Mouse (Mus musculus) layer of hippocampus, postnatal 10 days (tissue): ENCODE measurements around the gene Rundc3a. TPM values are rescaled to one million over a fixed set of nuclear protein-coding genes. Genes with fewer than 3 reads are reported as not detected.
A peak's percentile ranks its signal among the peaks of the same experiment; 100 is the strongest.
"Not testable (repeated sequence)": the region's sequence is repeated elsewhere in the genome, so short reads cannot be mapped to it uniquely, and the experiment has no call there.

Source experiments
- DNase-seq, 2 experiments: peaks; one replicate each; pipeline ENCODE4 v3.0.0; 2021; ENCODE audit warnings: low spot score in 2 of 2
- total RNA-seq, 2 experiments: library from RNA; stranded (reverse); gene quantifications; 2 replicates each; pipeline ENCODE4 v1.2.3; 2021

Rundc3a gene
- total RNA-seq, 2 experiments from 2014 or later: 356 to 431 TPM

DNA sequence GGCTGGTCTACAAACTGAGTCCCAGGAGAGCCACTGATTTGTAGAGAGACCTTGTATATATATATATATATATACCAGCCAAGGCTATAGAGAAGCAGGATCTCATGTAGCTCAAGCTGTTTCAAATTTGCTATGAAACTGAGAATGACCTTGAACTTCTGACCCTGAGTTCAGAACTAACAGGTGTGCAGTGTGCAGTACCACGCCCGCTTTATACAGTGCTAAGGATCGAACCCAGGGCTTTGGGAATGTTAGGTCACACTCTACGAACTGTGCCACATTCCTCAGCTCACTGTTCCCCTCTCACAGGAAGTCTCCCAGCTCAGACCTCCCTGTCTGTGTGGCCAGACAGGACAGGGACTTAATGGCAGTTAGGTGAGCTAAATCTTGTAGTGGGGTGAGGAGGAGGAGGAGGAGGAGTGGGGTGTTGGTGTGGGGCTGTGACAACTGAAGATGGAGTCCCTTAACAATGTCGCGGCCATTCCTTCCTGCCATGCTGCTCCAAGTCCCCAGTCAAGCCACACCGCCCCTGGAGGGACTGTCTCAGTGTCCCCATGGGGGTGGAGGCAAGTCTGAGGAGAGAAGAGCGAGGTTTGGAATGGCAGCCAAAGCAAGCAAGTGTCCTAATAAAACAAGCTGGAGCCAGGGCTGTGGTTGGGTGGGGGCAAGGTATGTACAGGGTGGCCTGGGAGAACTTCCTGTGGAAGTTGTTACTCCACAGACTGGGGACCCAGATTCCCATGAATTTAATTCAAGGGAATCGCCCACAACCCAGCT, 25.5 kb upstream of the Rundc3a start:
- no peak for DNase-seq

DNA sequence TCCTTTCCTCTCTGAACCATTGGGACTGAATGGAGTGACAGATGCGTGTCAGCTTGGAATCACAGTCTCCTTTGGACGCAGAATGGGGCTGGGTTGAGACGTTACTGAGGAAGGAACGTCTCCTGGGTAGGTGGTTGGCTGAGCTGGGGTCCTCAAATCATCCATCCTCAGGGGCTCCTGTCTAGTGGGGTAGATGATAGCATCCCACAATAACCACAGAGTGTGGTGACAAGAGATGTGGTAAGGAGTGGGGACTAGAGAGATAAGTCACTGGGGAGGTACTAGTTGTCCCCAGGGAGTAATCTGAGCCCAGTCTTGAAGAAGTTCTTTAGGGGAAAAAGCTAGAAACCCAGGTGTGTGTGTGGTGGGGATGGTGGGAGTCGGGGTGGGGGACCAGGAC, 24.9 kb upstream of the Rundc3a start:
- DNase-seq: no peak

DNA sequence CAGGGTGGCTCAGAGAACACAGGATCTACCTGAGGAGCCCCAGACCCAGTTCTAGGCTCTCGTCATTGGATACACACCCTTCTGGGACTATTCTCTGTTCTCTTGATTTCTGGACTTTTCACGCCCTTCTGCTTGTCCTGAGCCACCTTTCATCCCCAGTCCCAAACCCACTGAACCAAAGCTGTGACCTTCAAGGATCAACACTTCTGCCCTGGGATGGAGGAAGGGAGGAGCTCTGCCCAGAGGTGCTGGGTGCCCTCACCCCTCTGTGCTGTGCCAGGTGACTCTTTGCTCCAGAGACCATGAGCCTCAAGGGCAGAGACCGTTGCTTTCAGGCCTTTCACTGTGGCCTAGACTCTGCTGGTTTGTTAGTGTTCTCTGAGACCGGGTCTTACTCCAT, 23.9 kb upstream of the Rundc3a start:
- DNase-seq: no peak

DNA sequence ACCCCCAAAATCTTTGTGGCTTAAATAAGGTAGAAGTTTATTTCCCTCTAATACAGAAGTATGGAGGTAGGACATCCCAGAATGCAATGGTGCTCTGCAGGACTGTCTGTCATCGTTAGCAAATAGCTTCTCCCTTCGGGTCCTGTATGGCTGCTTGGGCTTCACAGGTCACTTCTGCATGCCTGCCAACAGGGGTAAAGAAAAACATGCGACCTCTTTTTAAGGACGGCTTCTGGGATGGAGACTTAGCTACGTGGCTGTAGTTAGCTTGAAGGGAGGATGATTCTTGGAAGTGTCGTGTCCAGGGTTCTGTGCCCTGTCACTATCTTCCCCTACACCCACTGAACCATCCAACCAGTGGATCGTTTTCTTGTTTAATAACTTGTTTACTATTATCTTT, 22.9 kb upstream of the Rundc3a start:
- no peak for DNase-seq

DNA sequence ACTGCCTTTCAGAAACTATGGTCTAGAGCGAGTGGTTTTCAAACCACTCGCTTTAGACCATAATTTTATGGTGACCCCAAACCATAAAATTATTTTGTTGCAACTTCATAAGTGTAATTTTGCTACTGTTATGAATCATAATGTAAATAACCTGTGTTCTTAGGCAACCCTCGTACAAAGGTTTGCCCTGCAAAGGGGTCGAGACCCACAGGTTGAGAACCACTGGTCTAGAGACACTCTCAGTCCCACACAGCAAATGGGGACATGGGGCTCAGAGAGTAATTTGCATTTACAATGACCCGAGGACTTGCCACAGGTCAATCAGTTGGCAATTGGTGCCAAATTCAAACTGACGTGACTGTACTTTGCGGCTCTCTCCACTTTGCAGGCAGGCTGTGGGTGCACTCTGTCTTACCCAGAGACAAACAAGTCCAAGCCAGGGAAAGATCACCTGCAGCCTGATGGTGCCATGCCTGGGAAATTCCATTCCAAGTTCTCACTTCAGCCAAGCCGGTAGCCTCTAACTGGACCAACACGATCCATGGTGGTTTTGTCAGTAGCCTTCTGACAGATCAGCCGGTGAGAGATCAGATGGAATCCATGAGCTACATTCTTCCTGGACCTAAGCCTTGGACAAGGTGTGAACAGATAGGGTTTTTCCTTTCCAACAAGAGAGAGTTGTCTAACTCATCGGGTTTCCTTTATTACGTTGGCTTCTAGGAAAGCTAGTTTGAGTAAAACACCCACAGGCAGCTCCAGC, 21.1 kb upstream of the Rundc3a start:
- no peak for DNase-seq

DNA sequence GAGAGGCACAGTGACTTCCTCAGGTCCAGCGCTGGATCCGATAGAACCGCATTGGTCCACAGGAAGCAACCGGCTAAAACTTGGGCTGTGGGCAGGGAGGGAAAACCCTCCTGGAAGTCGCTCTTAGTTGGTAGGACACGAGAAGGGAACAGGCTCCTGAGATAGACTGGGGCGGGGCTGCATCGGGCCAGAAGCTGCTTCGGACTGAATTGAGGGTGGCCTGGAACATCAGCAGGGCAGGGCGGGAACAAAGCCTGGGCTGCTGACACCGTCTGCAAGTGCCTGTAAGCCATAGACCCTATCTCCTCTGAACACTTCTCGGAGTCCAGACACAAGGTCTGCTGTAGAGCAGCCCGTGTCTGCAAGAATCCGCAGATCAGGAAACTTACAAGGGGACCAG, 20.3 kb upstream of the Rundc3a start:
- DNase-seq: no peak

DNA sequence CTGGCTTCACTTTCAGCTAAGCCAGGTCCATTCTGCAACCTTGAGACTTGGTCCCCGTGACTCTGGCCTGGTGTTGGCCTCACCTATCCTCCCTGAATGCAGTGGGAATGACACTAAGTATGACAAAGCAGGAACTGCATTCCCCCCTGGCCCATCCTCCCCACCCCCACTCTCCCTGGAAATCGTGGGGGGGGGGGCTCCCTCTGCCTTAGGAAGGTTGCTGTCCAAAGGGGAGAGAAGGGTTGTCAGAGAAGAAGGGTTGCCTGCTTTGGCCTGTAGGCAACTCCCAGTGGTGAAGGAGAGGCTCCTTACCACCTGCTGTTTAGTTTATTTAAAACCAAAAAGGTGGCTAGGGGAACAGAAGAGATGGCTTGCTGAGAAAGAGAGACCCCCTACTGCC, 19.6 kb upstream of the Rundc3a start:
- no peak for DNase-seq

DNA sequence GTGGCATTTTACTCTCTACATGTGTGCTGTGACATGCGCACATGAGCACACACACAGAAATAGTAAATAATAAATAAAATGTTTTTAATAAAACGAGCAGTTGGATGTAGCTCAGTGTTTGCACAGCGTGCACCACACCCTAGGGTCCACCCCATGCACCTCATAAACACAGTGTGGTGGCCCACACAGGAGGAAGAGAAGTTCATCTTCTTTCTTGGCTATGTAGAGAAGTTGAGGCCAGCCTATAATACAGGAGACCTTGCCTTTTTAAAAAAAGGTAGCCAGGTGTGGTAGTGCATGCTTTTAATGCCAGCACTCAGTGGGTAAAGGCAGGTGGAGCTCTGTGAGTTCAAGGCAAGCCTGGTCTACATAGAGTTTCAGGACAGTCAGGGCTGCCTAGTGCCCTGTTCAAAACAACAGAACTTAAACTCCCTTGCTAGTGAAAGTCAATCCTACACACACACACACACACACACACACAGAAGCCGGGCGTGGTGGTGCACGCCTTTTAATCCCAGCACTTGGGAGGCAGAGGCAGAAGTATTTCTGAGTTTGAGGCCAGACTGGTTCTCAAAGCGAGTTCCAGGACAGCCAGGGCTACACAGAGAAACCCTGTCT, 19.0 kb upstream of the Rundc3a start:
- DNase-seq: no peak

DNA sequence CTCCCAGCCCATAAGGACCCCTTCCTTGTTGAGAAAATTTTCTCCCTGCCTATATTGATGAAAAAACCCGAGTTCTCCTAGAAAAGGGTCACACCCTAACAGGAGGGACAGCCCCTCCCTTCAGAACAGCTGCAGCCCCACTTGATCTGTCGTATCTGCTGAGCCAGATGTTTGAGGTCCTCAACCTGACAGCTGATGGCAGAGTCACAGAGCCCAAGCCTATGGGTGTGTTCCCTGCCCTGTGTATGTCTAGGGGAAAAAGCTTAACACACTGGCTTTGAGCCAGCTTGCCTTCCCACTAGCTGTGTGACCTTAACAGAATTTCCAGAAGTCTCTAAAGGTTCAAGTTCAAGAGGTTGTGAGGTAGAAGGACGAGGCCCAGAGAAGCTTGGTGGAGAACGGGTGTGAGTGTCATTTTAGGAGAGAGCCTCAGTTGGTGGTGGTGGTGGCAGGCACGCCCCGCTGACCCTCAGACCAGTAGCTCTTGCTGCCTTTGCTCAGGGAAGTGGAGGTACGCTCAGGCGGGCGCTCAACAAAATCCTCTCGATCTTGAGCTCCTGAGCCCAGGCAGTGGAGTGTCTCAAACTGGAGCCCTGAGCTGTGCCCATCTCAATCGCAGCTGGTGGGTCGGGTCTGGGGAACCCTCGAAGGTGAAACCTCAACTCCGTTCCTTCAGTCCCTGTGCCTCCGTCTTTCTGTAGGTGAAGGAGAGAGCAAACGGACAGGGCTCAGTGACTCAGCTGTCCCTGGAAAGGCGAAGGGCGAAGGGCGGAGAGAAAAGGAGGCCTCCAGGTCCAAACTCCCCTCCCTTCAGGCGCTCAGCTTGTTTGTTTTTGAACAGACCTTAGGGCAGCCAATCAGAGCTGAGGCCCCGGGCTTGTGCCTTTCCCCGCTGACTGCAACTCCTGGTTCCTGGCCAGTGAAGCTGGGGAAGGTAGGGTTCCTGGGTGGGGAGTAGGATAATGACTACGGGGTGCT, 17.7 kb upstream of the Rundc3a start:
- peak in 1 of 2 experiments; percentile 7 for DNase-seq

DNA sequence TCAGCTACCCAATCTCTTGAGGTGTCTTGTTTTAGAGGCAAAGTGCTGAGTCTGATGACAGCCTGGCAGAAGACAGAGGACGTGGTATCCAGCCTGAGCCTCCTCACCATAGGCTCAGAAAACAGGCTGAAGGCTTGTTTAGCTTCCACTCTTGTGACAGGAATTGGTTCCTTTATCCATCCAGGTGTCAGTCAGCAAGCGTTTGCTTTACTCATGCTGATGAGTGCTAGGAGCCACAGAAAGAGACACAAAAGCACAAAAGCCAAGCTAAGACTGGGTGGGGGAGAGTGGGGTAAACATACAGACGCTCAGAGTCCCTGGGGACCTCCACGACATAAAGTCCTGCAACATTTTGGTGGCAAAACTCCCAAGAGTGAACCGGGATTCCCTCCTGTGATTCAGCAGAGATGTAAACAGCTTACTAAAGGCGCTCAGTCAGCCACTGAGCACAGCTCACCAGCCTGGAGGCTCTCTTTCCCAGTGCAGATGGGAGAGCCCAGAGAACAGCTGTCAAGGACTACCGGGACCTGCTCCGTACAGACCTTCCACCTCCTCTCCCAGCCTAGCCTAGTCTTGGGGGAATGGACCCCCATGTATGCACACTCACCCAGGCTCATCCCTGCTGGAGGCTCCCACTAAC, 16.9 kb upstream of the Rundc3a start:
- no peak for DNase-seq

DNA sequence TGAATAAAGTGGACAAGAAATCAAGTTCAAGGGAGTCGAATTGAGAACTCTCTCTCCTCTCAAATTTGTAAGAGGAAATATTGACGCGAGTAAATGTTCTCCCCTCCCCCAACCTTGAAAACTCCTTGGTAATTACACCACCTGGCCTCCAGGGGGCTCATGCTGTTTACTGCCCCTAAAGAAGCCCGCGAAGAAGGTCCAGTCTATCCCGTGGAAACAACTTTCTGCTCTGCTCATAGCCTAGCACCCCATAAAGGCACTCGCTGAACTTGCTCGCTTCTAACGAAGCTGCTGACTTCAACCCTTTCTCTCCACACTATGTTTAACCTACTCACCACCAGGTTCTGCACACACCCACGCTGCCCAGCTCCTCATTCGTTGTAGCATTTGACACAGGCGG, 16.0 kb upstream of the Rundc3a start:
- DNase-seq: no peak

DNA sequence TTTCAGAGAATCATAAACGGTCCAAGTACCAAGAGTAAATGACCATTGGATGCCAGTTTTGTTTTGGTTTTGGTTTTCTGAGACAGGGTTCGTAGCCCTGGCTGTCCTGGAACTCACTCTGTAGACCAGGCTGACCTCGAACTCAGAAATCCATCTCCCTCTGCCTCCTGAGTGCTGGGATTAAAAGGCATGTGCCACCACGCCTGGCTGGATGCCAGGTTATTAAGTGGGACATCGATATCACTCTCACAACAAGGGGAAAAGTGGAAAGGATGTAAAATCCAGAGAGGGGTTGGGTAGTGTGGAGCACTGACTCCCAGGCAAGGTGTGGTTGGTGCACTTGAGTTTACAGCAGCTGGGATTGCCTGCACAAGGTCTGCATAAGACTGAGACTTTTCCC, 13.1 kb upstream of the Rundc3a start:
- no peak for DNase-seq

DNA sequence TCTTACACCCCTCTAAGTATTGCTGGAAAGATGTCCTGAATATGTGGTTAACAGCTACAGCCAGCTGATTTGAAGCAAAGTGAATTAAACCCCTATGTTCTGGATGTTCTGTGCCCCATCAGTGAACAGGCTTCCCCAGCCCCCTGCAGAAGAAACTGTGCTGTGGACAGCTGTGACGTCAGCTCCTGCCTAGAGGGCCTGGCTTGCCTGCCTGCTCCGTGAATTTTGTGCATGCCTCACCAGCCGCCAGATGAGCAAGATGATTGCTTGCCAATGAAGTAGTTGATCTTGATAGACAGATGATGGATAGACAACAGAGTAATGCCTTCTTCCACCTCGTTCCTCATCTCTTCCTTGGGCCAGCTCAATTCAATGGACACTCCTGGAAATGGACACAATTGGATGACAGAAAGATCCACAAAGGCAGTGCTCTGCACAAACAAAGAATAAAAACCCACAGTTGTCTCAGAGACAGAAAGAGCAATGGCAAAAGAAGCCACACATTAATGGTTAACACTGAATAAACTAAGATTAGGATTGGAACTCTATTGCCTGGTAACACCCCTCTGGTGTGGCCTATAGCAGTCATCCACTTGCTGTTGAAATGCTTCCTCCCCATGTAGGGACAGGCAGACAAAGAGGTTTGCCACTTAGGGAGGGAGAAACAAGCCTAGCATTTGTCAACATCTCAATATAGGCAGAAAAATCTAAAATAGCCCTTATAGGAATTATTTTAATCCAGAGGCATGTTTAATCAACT, 11.7 kb upstream of the Rundc3a start:
- DNase-seq: no peak

DNA sequence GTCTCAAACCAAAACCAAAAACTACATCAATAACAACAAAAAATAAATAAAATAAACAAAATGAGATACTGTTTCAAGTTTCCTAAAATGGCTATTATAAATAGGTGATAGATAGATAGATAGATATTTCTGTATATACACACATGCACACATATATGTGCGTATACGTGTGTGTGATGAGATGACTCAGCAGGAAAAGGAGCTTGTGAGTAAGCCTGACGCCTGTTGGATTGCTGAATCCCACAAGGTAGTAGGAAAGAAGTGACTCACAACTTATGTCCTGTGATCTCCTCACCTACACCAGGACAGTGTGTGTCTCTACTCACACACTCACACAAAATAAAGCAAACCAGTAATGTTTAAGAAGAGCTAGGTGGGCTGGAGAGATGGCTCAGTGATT, 10.4 kb upstream of the Rundc3a start:
- DNase-seq: no peak

DNA sequence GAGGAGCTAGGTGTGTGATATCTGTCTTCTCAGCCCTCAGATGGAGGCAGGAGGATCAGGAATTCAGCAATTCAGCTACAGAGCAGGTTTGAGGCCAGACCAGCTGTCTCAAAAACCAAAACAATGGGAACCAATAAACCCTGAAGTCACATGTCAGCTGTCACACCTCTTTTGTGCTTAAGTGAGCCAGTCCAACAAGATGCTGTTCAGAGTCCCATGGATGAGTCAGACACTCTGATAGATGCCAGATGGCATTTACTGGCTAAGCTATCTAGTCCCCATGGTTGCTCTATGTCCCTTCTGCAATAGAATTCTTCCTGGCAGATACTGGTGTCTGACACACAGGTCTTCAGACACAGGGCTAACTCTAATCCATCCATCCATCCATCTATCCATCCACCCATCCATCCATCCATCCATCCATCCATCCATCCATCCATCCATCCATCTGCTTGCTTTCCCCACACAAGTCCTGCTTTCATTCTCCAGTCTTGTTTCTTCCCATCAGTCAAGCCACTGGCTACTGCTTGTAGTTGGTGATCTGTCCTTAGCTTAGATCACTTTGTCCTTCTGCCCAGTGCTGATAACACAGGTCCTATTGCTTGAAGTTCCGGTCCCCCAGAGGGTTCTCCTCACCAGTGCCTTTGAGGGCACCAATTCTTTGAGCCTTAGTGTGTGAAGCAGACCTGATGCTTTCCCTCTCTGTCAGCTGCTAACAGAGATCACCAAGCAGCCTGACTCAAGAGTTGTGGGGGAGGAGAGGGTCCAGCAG, 9.7 kb upstream of the Rundc3a start:
- no peak for DNase-seq

DNA sequence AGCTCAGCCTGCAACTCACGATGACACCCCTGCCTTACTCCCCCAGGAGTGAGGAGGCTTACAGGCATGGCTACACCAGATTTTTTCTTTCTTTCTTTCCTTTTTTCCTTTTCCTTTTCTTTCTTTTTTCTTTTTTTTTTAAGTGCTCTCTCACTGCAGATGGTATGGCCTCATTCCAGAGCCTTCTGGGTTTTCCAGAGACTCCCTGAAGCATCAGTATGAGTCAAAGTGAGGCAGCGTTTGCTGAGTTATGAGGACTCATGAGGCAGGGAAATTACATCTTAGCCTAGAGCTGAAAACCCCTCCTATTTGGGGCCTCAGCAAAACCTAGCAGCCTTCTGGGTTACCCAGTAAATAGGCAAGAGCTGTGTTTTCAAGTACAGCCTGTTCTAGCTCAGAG, 8.8 kb upstream of the Rundc3a start:
- DNase-seq: peak; percentile 6 to 23

DNA sequence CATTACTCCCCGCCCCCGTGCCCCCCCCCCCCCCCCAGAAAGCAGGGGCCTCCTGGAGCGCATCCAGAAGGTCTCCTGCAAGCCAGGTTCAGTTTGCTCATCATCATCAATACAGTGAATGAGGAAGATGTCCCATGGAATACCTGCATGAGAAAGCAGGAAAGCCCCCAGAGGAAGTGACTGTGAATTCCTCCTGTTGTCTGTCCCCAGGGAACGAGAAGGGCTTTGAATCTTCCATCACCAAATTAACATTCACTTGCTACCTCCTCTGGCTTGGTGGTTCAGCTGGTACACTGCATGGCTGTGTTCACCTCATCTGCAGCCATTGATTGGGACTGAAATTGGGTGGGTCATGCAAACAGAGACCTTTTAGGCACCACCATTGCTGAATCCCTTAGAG, 8.1 kb upstream of the Rundc3a start:
- no peak for DNase-seq

DNA sequence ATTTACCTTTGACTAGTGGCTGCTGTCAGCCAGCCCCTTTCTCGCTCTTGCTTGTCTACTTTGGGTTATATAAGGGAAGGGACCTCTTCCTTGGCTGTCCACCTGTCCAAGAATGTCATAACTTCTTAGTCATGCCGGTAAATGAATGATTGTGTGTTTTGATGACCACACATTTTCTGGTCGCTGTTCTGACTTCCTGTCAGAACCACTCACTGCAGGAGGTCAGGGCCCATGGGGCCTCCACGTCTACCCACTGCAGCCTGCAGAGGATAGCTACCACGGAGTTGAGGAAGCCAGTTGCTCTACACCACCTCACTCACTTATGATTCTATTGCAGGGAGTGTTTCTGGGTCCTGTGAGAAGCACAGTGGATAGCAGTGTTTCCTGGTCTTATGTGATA, 7.1 kb upstream of the Rundc3a start:
- DNase-seq: no peak

DNA sequence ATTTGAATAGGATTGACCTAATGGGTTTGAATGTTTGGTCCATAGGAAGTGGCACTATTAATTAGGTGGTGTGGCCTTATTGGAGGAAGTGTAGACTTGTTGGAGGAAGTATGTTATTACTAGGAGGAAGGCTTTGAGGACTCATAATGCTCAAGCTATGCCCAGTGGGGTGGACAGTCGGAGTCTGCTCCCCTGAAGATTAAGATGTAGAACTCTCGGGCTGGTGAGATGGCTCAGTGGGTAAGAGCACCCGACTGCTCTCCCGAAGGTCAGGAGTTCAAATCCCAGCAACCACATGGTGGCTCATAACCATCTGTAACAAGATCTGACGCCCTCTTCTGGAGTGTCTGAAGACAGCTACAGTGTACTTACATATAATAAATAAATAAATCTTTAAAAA, 3.8 kb upstream of the Rundc3a start:
- DNase-seq: not testable (repeated sequence)
